Mouse (Mus musculus): ENCODE measurements around the gene C1galt1c1. TPM values are rescaled to one million over a fixed set of nuclear protein-coding genes. Genes with fewer than 3 reads are reported as not detected.

Gene C1galt1c1
- polyA plus RNA-seq (2015; fragmentation: Nextera tagmentation; extraction: Ambion mirVana), result 32.5 and 39.4 TPM in 2 replicates

DNA sequence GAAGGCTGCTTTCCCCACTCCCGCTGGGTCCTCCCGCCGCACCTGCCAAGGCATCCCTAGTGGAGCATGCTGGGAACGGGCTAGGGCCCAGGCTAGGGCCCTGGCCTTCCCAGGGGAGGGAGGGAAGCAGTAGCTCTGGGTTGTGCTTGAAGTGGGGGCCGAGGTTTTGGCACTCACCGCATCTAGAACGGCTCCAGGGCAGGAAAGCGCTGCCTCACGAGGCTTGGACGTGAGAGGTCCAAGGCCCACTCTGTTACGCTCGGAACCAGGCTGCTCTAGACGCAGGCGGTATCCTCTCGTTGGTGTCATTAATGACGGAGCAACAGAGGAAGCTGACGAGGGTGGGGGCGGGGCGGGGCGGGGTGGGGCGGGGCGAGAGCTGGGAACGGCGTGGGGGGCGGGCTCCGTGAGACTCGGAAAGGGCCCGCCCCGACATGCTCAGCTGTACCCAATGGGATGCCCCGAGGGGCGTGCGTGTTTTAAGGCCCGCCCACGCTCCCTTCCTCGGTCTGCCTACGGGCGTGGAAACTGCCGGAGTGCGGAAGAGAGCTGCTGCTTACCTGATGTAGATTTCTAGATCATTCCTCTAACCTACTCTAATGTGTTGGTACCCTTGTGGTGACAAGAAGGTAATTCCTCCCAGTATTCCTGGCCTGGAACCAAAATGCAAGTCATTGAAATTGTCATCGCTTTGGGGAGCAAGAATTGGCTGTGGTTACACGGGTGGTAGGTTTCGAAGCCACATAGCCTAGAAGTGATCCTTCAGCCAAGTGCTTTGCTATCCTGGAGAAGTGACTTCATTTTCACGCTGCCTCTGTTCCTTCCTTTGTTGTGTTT, at the start of gene C1galt1c1:
Gene C1galt1c1, minus strand, starts transcription at position 287 of the 837 bp plus-strand sequence.
- WGBS, result 30% methylated on average over 27 of the region's 43 CpGs
- H3K36me3 ChIP-seq, result no peaks in the 10 kb centered on the region
- H3K4me3 ChIP-seq (replicated peaks), result peak within 1 kb of the TSS; percentile 59
- H3K27me3 ChIP-seq, result no peaks in the 10 kb centered on the region
- no peaks in the 10 kb centered on the region for H3K4me1 ChIP-seq
- peak; percentile 99 for ATAC-seq (replicated peaks; ENCODE audit: low FRiP score)
- H3K9ac ChIP-seq, result peak within 1 kb of the TSS; percentile 55
- H3K4me2 ChIP-seq, result peak within 1 kb of the TSS; percentile 55
- peak within 1 kb of the TSS; percentile 92 for H3K27ac ChIP-seq
- H3K9me3 ChIP-seq (replicated peaks), result no peaks in the 10 kb centered on the region

DNA sequence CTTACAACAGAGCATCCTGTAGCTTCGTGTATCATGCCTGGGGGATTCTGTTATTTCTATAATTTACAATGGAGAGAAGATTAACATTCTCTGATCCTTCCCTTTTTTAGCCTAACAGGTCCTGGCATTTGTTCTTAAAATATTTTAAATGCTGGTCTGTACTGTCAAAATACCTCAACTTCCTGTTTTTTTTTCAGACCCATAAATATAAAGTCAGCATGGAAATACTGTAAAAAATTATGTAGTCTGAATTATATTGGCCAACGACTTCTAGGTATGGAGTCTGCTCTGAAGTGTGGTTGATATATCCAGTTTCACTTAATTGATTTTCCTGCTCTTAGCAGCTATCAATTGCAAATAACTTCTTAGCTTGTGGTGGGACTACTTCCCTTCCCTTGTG, 47.1 kb upstream of the C1galt1c1 start:
- 38% methylated on average over 2 of the region's 2 CpGs for WGBS
- H3K27ac ChIP-seq, result no peak overlapping the region
- H3K9me3 ChIP-seq (replicated peaks), result no peaks in the 10 kb centered on the region
- H3K4me1 ChIP-seq, result no peaks in the 10 kb centered on the region
- no peaks in the 10 kb centered on the region for H3K36me3 ChIP-seq
- ATAC-seq (replicated peaks; ENCODE audit: low FRiP score), result no peak
- H3K27me3 ChIP-seq, result no peaks in the 10 kb centered on the region
- H3K4me2 ChIP-seq, result no peak overlapping the region
- no peak overlapping the region for H3K9ac ChIP-seq
- no peak overlapping the region for H3K4me3 ChIP-seq (replicated peaks)

DNA sequence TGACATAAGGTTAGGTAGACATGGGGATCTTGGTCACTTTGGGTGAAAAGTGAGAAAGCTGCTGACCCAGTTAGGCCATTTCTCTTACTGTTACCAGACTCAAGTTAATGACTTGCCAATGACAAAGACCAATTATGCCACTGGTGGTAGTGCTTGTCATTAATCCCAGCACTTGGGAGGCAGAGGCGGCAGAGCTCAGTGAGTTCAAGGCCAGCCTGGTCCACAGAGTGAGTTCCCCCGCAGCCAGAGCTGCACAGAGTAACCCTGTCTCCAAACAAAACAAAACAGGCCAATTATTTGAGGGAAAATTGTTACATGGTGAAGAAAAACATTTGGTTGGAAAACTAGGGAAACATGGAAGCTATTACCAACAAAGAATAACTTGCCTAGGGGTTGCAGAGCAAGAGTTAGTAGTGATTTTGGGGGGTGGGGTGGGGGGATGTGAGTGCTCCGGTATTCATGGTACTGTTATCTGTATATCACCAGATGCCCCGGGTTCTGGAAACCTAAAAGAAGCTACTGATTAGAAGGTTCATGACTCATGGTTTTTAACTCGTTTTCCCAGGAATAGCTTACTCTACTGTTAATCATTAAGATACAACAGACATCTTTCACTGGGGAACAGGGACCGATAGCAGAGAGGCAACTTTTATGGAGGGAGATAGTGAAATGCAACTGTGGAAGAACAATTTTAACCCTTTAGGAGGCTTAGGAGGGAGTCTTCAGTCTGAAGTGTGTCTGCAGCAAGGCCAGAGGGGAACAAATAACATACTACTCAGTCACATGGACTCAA, 34.4 kb upstream of the C1galt1c1 start:
- 61% methylated on average over 6 of the region's 6 CpGs for WGBS
- Histone ChIP-seq H3K27ac (no peak overlapping the region), H3K4me1 (no peaks in the 10 kb centered on the region), H3K9ac (no peak overlapping the region), H3K36me3 (no peaks in the 10 kb centered on the region), H3K27me3 (no peaks in the 10 kb centered on the region), H3K9me3 (replicated peaks) (no peaks in the 10 kb centered on the region), H3K4me3 (replicated peaks) (no peak overlapping the region), H3K4me2 (no peak overlapping the region)
- no peak for ATAC-seq (replicated peaks; ENCODE audit: low FRiP score)

DNA sequence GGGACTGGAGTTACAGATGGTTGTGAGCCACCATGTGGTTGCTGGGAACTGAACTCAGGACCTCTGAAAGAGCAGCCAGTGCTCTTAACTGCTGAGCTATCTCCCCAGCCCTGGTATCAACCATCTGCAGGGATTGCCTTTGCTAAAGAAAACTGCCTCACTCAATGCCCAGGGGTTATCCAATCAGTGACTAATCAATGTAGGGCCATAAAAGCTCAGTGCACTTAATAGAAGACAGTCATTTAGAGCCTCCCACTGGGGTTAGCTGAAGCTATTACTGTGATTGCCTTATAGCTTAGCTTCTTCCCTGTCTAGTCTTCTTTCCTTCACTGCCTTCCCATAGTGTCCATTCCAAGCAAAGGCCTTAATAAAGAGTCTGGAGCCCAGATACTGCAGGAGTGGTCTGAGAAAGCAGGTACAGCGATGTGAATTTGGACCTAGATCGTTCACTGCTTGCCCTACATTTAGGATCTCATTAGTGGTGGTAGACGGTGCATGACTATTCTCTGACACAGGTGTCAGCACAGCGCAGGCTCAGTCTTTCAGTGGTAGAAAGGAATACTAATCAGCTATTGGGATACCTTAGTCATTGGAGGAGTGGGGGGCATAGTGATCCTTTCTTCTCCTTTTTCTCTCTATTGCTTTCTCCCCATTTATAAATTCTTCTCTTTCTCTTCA, 21.5 kb upstream of the C1galt1c1 start:
- H3K4me2 ChIP-seq, result no peak overlapping the region
- H3K9me3 ChIP-seq (replicated peaks), result no peaks in the 10 kb centered on the region
- H3K4me3 ChIP-seq (replicated peaks), result no peak overlapping the region
- 60% methylated on average over 4 of the region's 4 CpGs for WGBS
- H3K9ac ChIP-seq, result no peak overlapping the region
- no peak for ATAC-seq (replicated peaks; ENCODE audit: low FRiP score)
- no peaks in the 10 kb centered on the region for H3K4me1 ChIP-seq
- H3K27ac ChIP-seq, result no peak overlapping the region
- H3K27me3 ChIP-seq, result no peaks in the 10 kb centered on the region
- H3K36me3 ChIP-seq, result no peaks in the 10 kb centered on the region

DNA sequence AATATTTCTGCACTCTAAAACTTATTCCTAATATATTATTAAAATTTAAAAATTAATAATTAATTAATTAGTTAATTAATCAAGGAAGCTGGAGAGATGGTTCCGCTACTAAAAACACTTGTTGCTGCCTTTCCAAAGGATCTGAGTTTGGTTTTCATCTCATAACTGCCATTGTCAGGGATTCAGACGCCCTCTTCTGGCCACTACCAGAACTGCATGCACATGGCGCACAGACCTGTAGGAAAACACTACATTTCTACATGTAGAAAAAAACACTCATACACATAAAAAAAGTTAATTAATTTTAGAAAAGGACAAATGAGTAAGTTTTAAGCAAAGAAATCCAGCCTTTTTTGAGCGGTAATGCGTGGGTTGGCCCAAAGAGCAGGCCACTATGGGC, 19.8 kb upstream of the C1galt1c1 start:
- H3K4me2 ChIP-seq, result no peak overlapping the region
- H3K9ac ChIP-seq, result no peak overlapping the region
- H3K36me3 ChIP-seq, result no peaks in the 10 kb centered on the region
- no peak overlapping the region for H3K27ac ChIP-seq
- H3K27me3 ChIP-seq, result no peaks in the 10 kb centered on the region
- H3K9me3 ChIP-seq (replicated peaks), result no peaks in the 10 kb centered on the region
- no peak for ATAC-seq (replicated peaks; ENCODE audit: low FRiP score)
- no peak overlapping the region for H3K4me3 ChIP-seq (replicated peaks)
- 0 out of 2 replicates have a peak, but pooled peaks cover 4% of the 10 kb centered on the region for H3K4me1 ChIP-seq
- WGBS, result 82% methylated on average over 5 of the region's 5 CpGs

DNA sequence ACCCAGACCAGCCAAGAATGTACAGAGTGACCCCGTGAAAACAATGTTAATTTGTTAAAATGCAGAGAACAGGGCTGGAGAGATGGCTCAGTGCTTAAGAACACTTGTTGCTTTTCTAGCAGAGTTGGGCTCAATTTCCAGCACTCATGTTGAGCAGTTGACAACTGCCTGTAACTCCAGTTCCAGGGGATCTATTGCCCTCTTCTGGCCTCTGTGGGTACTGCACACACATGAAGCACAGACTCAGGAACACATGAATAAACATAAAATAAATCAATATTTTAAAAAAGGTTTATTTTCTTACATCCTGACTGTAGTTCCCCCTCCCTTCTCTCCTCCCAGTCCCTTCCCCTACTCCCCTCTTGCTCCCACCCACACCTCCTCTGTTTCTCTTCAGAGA, 18.3 kb upstream of the C1galt1c1 start:
- Histone ChIP-seq H3K9me3 (replicated peaks) (no peaks in the 10 kb centered on the region), H3K9ac (no peak overlapping the region), H3K4me3 (replicated peaks) (no peak overlapping the region), H3K4me2 (no peak overlapping the region), H3K27ac (no peak overlapping the region), H3K36me3 (no peaks in the 10 kb centered on the region), H3K4me1 (0 out of 2 replicates have a peak, but pooled peaks cover 4% of the 10 kb centered on the region), H3K27me3 (no peaks in the 10 kb centered on the region)
- 73% methylated on average over 1 of the region's 1 CpGs for WGBS
- ATAC-seq (replicated peaks; ENCODE audit: low FRiP score), result no peak

DNA sequence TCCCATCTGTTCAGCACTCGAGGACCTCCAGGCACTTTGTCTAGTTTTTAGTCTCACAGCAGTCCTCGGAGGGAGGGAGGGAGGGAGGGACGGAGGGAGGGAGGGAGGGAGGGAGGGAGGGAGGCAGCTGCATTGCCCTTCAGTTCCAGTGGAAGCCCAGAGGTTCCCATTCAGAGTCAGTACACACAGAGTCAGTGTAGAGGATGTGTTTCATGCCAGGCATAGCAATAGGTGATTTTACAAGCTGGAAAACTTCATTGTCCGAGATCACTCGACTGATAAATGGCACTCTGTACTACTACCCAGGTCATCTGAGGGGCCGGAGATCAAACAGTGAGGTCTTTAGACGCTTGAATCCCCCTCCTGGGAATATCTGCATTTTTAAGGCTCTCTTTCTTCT, 16.3 kb upstream of the C1galt1c1 start:
- H3K9ac ChIP-seq, result no peak overlapping the region
- H3K4me3 ChIP-seq (replicated peaks), result no peak overlapping the region
- peak overlapping the region; percentile 43; the same call in 1 of the 2 replicates for H3K4me2 ChIP-seq
- no peaks in the 10 kb centered on the region for H3K27me3 ChIP-seq
- 38% methylated on average over 5 of the region's 7 CpGs for WGBS
- H3K27ac ChIP-seq, result no peak overlapping the region
- ATAC-seq (replicated peaks; ENCODE audit: low FRiP score), result 0 out of 2 replicates have a peak, but pooled peaks have one; percentile 52
- no peaks in the 10 kb centered on the region for H3K9me3 ChIP-seq (replicated peaks)
- 0 out of 2 replicates have a peak, but pooled peaks cover 4% of the 10 kb centered on the region for H3K4me1 ChIP-seq
- no peaks in the 10 kb centered on the region for H3K36me3 ChIP-seq

DNA sequence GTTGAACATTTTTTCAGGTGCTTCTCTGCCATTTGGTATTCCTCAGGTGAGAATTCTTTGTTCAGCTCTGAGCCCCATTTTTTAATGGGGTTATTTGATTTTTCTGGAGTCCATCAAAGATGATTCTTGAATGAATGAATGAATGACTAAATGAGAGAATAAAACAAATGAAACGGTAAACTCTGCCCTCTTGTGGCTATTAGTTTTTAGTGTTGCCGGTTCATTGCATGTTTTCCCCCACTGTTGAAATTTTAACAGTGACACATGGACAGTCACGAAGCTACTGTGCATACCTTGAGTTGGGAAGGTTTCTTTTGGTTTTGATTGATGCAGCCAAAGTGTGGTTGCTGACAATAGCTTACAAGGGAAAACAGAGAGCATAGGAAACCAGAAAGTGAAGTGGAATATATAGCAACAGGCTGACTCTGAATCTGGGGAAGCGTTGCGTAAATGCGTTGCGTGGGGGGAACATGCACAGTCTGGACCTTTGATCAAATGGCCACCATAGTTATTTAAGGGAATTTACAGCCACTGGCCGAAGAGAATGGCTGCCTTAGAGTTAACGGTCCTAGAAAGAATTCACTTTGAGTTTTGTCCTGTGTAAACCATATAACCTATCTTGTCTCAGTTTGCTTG, 15.6 kb upstream of the C1galt1c1 start:
- ATAC-seq (replicated peaks; ENCODE audit: low FRiP score), result no peak
- Histone ChIP-seq H3K36me3 (no peaks in the 10 kb centered on the region), H3K4me3 (replicated peaks) (peak overlapping the region; percentile 5; the same call in 1 of the 2 replicates), H3K4me2 (peak overlapping the region; percentile 43), H3K9ac (no peak overlapping the region), H3K9me3 (replicated peaks) (no peaks in the 10 kb centered on the region), H3K27ac (no peak overlapping the region), H3K27me3 (no peaks in the 10 kb centered on the region), H3K4me1 (0 out of 2 replicates have a peak, but pooled peaks cover 4% of the 10 kb centered on the region)
- WGBS, result 36% methylated on average over 9 of the region's 9 CpGs

DNA sequence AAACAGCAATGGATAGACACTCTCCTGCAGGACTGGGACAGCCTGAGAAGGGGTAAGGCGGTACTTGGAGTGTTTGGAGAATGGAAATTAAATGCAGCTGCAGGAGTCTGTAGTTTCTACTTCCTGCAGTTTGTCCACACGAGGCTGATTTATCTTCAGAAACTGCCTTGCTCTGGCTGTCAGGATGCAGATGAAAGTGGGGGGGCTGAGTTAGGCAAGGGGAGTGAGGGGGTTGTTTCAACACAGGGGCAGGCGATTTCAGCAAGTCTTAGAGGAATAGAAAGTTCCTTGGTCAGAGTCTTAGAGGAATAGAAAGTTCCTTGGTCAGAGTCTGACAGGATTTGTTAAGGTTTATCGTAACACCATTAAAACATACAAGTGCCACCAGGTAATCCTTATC, 7.3 kb upstream of the C1galt1c1 start:
- H3K27ac ChIP-seq, result no peak overlapping the region
- H3K4me2 ChIP-seq, result no peak overlapping the region
- H3K4me1 ChIP-seq, result no peaks in the 10 kb centered on the region
- WGBS, result 57% methylated on average over 4 of the region's 4 CpGs
- no peak for ATAC-seq (replicated peaks; ENCODE audit: low FRiP score)
- no peaks in the 10 kb centered on the region for H3K27me3 ChIP-seq
- H3K4me3 ChIP-seq (replicated peaks), result no peak overlapping the region
- H3K36me3 ChIP-seq, result no peaks in the 10 kb centered on the region
- H3K9me3 ChIP-seq (replicated peaks), result no peaks in the 10 kb centered on the region
- H3K9ac ChIP-seq, result no peak overlapping the region

DNA sequence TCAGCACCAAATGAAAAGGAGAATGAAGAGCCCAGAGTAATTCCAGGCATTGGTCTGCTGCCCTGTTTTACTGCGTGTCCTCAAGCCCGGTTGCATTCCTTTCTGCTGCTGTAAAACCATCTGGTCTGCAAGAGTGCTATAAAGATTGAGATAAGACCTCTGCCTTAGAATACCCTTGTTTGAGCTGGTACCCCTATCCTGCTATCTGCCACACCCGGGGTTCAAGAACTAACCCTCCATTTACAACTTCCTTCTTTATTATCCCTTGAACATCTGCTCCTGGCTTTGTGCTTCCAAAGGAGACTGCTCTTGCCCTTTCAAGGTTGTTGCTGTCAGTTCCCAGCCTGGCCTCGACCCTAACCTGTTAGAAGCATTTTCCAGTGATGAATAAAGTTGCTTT, 6.5 kb upstream of the C1galt1c1 start:
- no peak overlapping the region for H3K4me3 ChIP-seq (replicated peaks)
- WGBS, result 33% methylated on average over 4 of the region's 4 CpGs
- no peak for ATAC-seq (replicated peaks; ENCODE audit: low FRiP score)

DNA sequence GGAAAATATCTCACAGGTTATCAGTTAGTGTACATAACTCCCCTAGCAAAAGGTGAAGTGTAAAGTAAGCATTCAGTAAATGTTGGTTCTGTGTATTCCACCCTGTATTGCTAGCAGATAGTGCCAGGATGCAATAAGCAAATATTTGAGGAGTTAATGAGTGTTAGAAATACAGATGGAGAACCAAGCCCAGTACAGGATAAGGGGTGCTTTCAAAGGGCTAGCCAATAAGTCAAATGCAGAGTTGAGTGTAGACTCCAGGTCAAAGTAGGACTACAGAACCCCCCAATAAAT, 698 bp upstream of the C1galt1c1 start:
- H3K27me3 ChIP-seq, result no peaks in the 10 kb centered on the region
- no peak overlapping the region; the same call in 1 of the 2 replicates for H3K27ac ChIP-seq
- H3K9me3 ChIP-seq (replicated peaks), result no peaks in the 10 kb centered on the region
- peak overlapping the region; percentile 54 for H3K4me2 ChIP-seq
- H3K9ac ChIP-seq, result no peak overlapping the region
- H3K4me3 ChIP-seq (replicated peaks), result peak overlapping the region; percentile 59
- H3K36me3 ChIP-seq, result no peaks in the 10 kb centered on the region
- no peak for ATAC-seq (replicated peaks; ENCODE audit: low FRiP score)
- H3K4me1 ChIP-seq, result no peaks in the 10 kb centered on the region

More for the DNA sequence above, 6.5 kb upstream of the C1galt1c1 start:
- Histone ChIP-seq H3K9ac (no peak overlapping the region), H3K9me3 (replicated peaks) (no peaks in the 10 kb centered on the region), H3K27me3 (no peaks in the 10 kb centered on the region), H3K4me2 (no peak overlapping the region), H3K27ac (no peak overlapping the region), H3K4me1 (no peaks in the 10 kb centered on the region), H3K36me3 (no peaks in the 10 kb centered on the region)
